Mouse (Mus musculus) spleen, adult 2 months (tissue): ENCODE measurements around the gene Jade2.

Source experiments
- CTCF ChIP-seq: fragments of 200-500 bp; IDR thresholded peaks from 2 replicates; pipeline ENCODE4 v1.5.1; 2011; ENCODE audit warnings: mild to moderate bottlenecking, inconsistent platforms; ENCODE audit not compliant: insufficient read depth, insufficient read length, insufficient replicate concordance; ENCODE audit errors: extremely low read depth
- POLR2A ChIP-seq: fragments of 200-500 bp; IDR thresholded peaks from 2 replicates; pipeline ENCODE4 v1.6.1; 2011; ENCODE audit warnings: low read depth, low read length, inconsistent platforms

GRCm38 (mm10) chr11:51767579-51768220 is 89.8 kb downstream of the Jade2 start:
- TF ChIP-seq CTCF (no peak), POLR2A (no peak)
